Mouse (Mus musculus): ENCODE data around the gene Kcnc2. TPM values are rescaled to one million over a fixed set of nuclear protein-coding genes. Genes with fewer than 3 reads are reported as not detected.

The Kcnc2 gene
- total RNA-seq, 1 experiment, result 0.58 TPM

DNA sequence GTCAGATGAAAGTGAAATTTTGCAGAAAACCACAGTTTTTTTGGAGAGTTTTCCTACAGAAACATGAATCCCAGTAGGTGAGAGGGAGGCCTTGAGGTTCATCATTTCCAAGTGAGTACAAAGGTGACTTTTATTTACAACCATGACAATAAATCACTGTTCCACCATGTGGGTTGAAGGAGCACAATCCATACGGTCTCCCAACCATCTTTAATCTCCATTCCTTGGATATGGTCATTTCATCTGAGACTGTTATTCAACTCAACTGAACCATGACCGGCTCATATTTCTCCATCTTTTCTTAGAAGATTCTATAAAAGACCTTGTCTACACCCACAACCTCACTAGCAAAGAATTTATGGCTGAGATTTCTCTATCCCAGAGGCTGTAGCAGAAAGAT lies 22.6 kb upstream of the Kcnc2 start:
- TF ChIP-seq MAFK (IDR thresholded peaks at IDR 0.05; ENCODE audit: insufficient read depth, low read depth, low read length) (no peak), ZC3H11A (IDR thresholded peaks at IDR 0.05; ENCODE audit: borderline replicate concordance, low read depth, low read length) (no peak), ZNF384 (IDR thresholded peaks at IDR 0.05; ENCODE audit: low read depth, low read length) (no peak), HCFC1 (IDR thresholded peaks at IDR 0.05; ENCODE audit: borderline replicate concordance, insufficient read depth, low read length) (no peak), CHD2 (IDR thresholded peaks at IDR 0.05; ENCODE audit: low read depth, low read length) (no peak)
- no peak for DNase-seq (ENCODE audit: low read depth, low spot score)
- no peaks in the 10 kb centered on the region for H3K9me3 ChIP-seq (ENCODE audit: control insufficient read depth, insufficient read depth, low read depth, low read length)
- no peak overlapping the region for H3K4me3 ChIP-seq (ENCODE audit: insufficient read depth in 1 of 2, low read depth in 1 of 2, low read length in 2 of 2, poor library complexity in 1 of 2, severe bottlenecking in 1 of 2)
- H3K9ac ChIP-seq (ENCODE audit: insufficient read depth, low read depth, low read length, poor library complexity, severe bottlenecking), result no peak overlapping the region
- no peaks in the 10 kb centered on the region for H3K4me1 ChIP-seq (ENCODE audit: control insufficient read depth in 2 of 2, insufficient read depth in 2 of 2, low read length in 2 of 2, poor library complexity in 1 of 2)
- in situ Hi-C loops (cut with MboI; ENCODE audit: low sequenced_read_pairs in 2 of 2, unreplicated experiment in 2 of 2), result no loop called here
- H3K27ac ChIP-seq (ENCODE audit: insufficient read depth, low read depth, low read length, poor library complexity, severe bottlenecking), result no peak overlapping the region
- H3K36me3 ChIP-seq (ENCODE audit: control insufficient read depth, insufficient read depth, low read length, poor library complexity, severe bottlenecking), result no peaks in the 10 kb centered on the region

GRCm38 (mm10) chr10:112263467-112263866 lies 7.5 kb upstream of the Kcnc2 start:
- in situ Hi-C loops (cut with MboI; ENCODE audit: low sequenced_read_pairs in 2 of 2, unreplicated experiment in 2 of 2), result no loop called here

GRCm38 (mm10) chr10:112269481-112269880 lies 1.4 kb upstream of the Kcnc2 start:
- TF ChIP-seq ZC3H11A (IDR thresholded peaks at IDR 0.05; ENCODE audit: borderline replicate concordance, low read depth, low read length) (no peak), CHD2 (IDR thresholded peaks at IDR 0.05; ENCODE audit: low read depth, low read length) (no peak), HCFC1 (IDR thresholded peaks at IDR 0.05; ENCODE audit: borderline replicate concordance, insufficient read depth, low read length) (no peak), ZNF384 (IDR thresholded peaks at IDR 0.05; ENCODE audit: low read depth, low read length) (no peak), MAFK (IDR thresholded peaks at IDR 0.05; ENCODE audit: insufficient read depth, low read depth, low read length) (no peak)
- H3K9me3 ChIP-seq (ENCODE audit: control insufficient read depth, insufficient read depth, low read depth, low read length), result no peaks in the 10 kb centered on the region
- DNase-seq (ENCODE audit: low read depth, low spot score), result no peak
- H3K27ac ChIP-seq (ENCODE audit: insufficient read depth, low read depth, low read length, poor library complexity, severe bottlenecking), result no peak overlapping the region
- H3K36me3 ChIP-seq (ENCODE audit: control insufficient read depth, insufficient read depth, low read length, poor library complexity, severe bottlenecking), result no peaks in the 10 kb centered on the region
- peaks cover 0 to 3% of the 10 kb centered on the region in 2 experiments; a peak in 1 of 4 replicates for H3K4me1 ChIP-seq (ENCODE audit: control insufficient read depth in 2 of 2, insufficient read depth in 2 of 2, low read length in 2 of 2, poor library complexity in 1 of 2)
- H3K9ac ChIP-seq (ENCODE audit: insufficient read depth, low read depth, low read length, poor library complexity, severe bottlenecking), result no peak overlapping the region
- in situ Hi-C loops (cut with MboI; ENCODE audit: low sequenced_read_pairs in 2 of 2, unreplicated experiment in 2 of 2), result no loop called here
- no peak overlapping the region for H3K4me3 ChIP-seq (ENCODE audit: insufficient read depth in 1 of 2, low read depth in 1 of 2, low read length in 2 of 2, poor library complexity in 1 of 2, severe bottlenecking in 1 of 2)

More at GRCm38 (mm10) chr10:112263467-112263866, 7.5 kb upstream of the Kcnc2 start:
- no peaks in the 10 kb centered on the region for H3K9me3 ChIP-seq (ENCODE audit: control insufficient read depth, insufficient read depth, low read depth, low read length)
- no peak overlapping the region for H3K9ac ChIP-seq (ENCODE audit: insufficient read depth, low read depth, low read length, poor library complexity, severe bottlenecking)
- TF ChIP-seq ZC3H11A (IDR thresholded peaks at IDR 0.05; ENCODE audit: borderline replicate concordance, low read depth, low read length) (no peak), CHD2 (IDR thresholded peaks at IDR 0.05; ENCODE audit: low read depth, low read length) (no peak), MAFK (IDR thresholded peaks at IDR 0.05; ENCODE audit: insufficient read depth, low read depth, low read length) (no peak), HCFC1 (IDR thresholded peaks at IDR 0.05; ENCODE audit: borderline replicate concordance, insufficient read depth, low read length) (no peak), ZNF384 (IDR thresholded peaks at IDR 0.05; ENCODE audit: low read depth, low read length) (no peak)
- no peak overlapping the region for H3K27ac ChIP-seq (ENCODE audit: insufficient read depth, low read depth, low read length, poor library complexity, severe bottlenecking)
- DNase-seq (ENCODE audit: low read depth, low spot score), result no peak
- H3K36me3 ChIP-seq (ENCODE audit: control insufficient read depth, insufficient read depth, low read length, poor library complexity, severe bottlenecking), result no peaks in the 10 kb centered on the region
- H3K4me3 ChIP-seq (ENCODE audit: insufficient read depth in 1 of 2, low read depth in 1 of 2, low read length in 2 of 2, poor library complexity in 1 of 2, severe bottlenecking in 1 of 2), result no peak overlapping the region
- H3K4me1 ChIP-seq (ENCODE audit: control insufficient read depth in 2 of 2, insufficient read depth in 2 of 2, low read length in 2 of 2, poor library complexity in 1 of 2), result no peaks in the 10 kb centered on the region

- no peaks in the 10 kb centered on the region for H3K9me3 ChIP-seq (ENCODE audit: control insufficient read depth, insufficient read depth, low read depth, low read length)
- no peak overlapping the region for H3K27ac ChIP-seq (ENCODE audit: insufficient read depth, low read depth, low read length, poor library complexity, severe bottlenecking)
- no peaks in the 10 kb centered on the region for H3K36me3 ChIP-seq (ENCODE audit: control insufficient read depth, insufficient read depth, low read length, poor library complexity, severe bottlenecking)
- H3K9ac ChIP-seq (ENCODE audit: insufficient read depth, low read depth, low read length, poor library complexity, severe bottlenecking), result peak overlapping the region; percentile 34; the same call in 1 of the 2 replicates
- peaks cover 0 to 3% of the 10 kb centered on the region in 2 experiments; a peak in 1 of 4 replicates for H3K4me1 ChIP-seq (ENCODE audit: control insufficient read depth in 2 of 2, insufficient read depth in 2 of 2, low read length in 2 of 2, poor library complexity in 1 of 2)
- no peak for TF ChIP-seq CHD2 (IDR thresholded peaks at IDR 0.05; ENCODE audit: low read depth, low read length)
- no peak for TF ChIP-seq MAFK (IDR thresholded peaks at IDR 0.05; ENCODE audit: insufficient read depth, low read depth, low read length)
- no peak for TF ChIP-seq ZC3H11A (IDR thresholded peaks at IDR 0.05; ENCODE audit: borderline replicate concordance, low read depth, low read length)
- no peak for TF ChIP-seq ZNF384 (IDR thresholded peaks at IDR 0.05; ENCODE audit: low read depth, low read length)
- TF ChIP-seq HCFC1 (IDR thresholded peaks at IDR 0.05; ENCODE audit: borderline replicate concordance, insufficient read depth, low read length), result no peak
- no peak for DNase-seq (ENCODE audit: low read depth, low spot score)
- in situ Hi-C loops (cut with MboI; ENCODE audit: low sequenced_read_pairs in 2 of 2, unreplicated experiment in 2 of 2), result no loop called here
- peak overlapping the region; percentile 51 to 60; a peak in 3 of 4 replicates for H3K4me3 ChIP-seq (ENCODE audit: insufficient read depth in 1 of 2, low read depth in 1 of 2, low read length in 2 of 2, poor library complexity in 1 of 2, severe bottlenecking in 1 of 2)
Measured at GRCm38 (mm10) chr10:112269939-112270781, 761 bp upstream of the Kcnc2 start.
